18 mouse cellular contexts compared by ENCODE assay signal in genomic region chr4:151408246-151408645, GRCm38 (mm10).
DNase-seq lines count a peak whose midpoint lies in the region; ATAC-seq and TF ChIP-seq lines count a peak whose summit lies in the region.
"Had no signal": no experiment of that assay in that cellular context is flagged by ENCODE, and none has a peak within 500 bp of the region (broad histone marks: within the 10 kb centered on the region; RNA-seq: fewer than 3 reads in every experiment).

No protein-coding gene starts in this region.

- H3K4me3 ChIP-seq in midbrain, embryonic 11.5 days (ENCODE audit: low read depth, low read length), result no peak overlapping the region
- H3K4me3 ChIP-seq in midbrain, postnatal 0 days (ENCODE audit: low read depth, low read length), result no peak overlapping the region
- H3K4me3 ChIP-seq: forebrain, embryonic 10.5 days; forebrain, embryonic 13.5 days; hindbrain, embryonic 10.5 days; hindbrain, embryonic 13.5 days; intestine, embryonic 15.5 days had no signal

- no peaks in the 10 kb centered on the region; the same call in 1 of the 2 replicates for H3K27me3 ChIP-seq in midbrain, embryonic 11.5 days (ENCODE audit: control insufficient read depth, insufficient read depth, low read length)
- no peaks in the 10 kb centered on the region for H3K27me3 ChIP-seq in midbrain, postnatal 0 days (ENCODE audit: insufficient read depth, low read length)
- H3K27me3 ChIP-seq: hindbrain, embryonic 13.5 days; intestine, embryonic 15.5 days had no signal

- no peak overlapping the region for H3K27ac ChIP-seq in midbrain, embryonic 11.5 days (ENCODE audit: low read depth, low read length)
- no peak overlapping the region for H3K27ac ChIP-seq in midbrain, postnatal 0 days (ENCODE audit: low read depth, low read length)
- H3K27ac ChIP-seq: forebrain, embryonic 10.5 days; forebrain, embryonic 13.5 days; hindbrain, embryonic 10.5 days; hindbrain, embryonic 13.5 days; intestine, embryonic 15.5 days had no signal

- intact Hi-C loops in gastrocnemius, postnatal 14 days (cut with DNase I; ENCODE audit: low total_unique reads), result no loop called here
- intact Hi-C loops in heart, postnatal 10 days (cut with DNase I), result no loop called here

- no peaks in the 10 kb centered on the region for H3K36me3 ChIP-seq in midbrain, embryonic 11.5 days (ENCODE audit: control insufficient read depth, insufficient read depth, low read length)
- no peaks in the 10 kb centered on the region for H3K36me3 ChIP-seq in midbrain, postnatal 0 days (ENCODE audit: insufficient read depth, low read length)
- H3K36me3 ChIP-seq: forebrain, embryonic 10.5 days; hindbrain, embryonic 10.5 days; hindbrain, embryonic 13.5 days; intestine, embryonic 15.5 days had no signal

- no peak for TF ChIP-seq CTCF in midbrain, postnatal 0 days (IDR thresholded peaks at IDR 0.05)

- H3K4me2 ChIP-seq in midbrain, embryonic 11.5 days, result no peak overlapping the region
- no peak overlapping the region for H3K4me2 ChIP-seq in midbrain, postnatal 0 days (ENCODE audit: low read depth, low read length, poor library complexity, severe bottlenecking)
- H3K4me2 ChIP-seq: forebrain, embryonic 13.5 days; hindbrain, embryonic 13.5 days; intestine, embryonic 15.5 days had no signal

- H3K9ac ChIP-seq in midbrain, embryonic 11.5 days (ENCODE audit: low read length), result no peak overlapping the region
- H3K9ac ChIP-seq in midbrain, postnatal 0 days (replicated peaks; ENCODE audit: low read length, poor library complexity, severe bottlenecking), result no peak overlapping the region
- H3K9ac ChIP-seq: forebrain, embryonic 13.5 days; hindbrain, embryonic 13.5 days; intestine, embryonic 15.5 days had no signal

- ATAC-seq in midbrain, embryonic 11.5 days (ENCODE audit: low FRiP score), result no peak
- ATAC-seq in midbrain, postnatal 0 days (ENCODE audit: low FRiP score), result no peak
- ATAC-seq: CD4-positive, CD25-positive, alpha-beta regulatory T cell, adult 4 months; hindbrain, embryonic 16.5 days; intestine, embryonic 15.5 days had no signal

- H3K9me3 ChIP-seq in midbrain, embryonic 11.5 days (ENCODE audit: control insufficient read depth, low read length), result no peaks in the 10 kb centered on the region
- H3K9me3 ChIP-seq in midbrain, postnatal 0 days (ENCODE audit: low read length), result no peaks in the 10 kb centered on the region
- H3K9me3 ChIP-seq: hindbrain, embryonic 13.5 days; intestine, embryonic 15.5 days had no signal

- peak; percentile 30 for DNase-seq in gastrocnemius, postnatal 14 days
- no peak for DNase-seq in gastrocnemius, adult 8-10 months (ENCODE audit: low spot score in 2 of 2)
- peak; percentile 26 to 38 for DNase-seq in heart, postnatal 10 days
- DNase-seq in heart, adult 9 months (ENCODE audit: low spot score in 2 of 2), result no peak
- peak; percentile 44 for DNase-seq in midbrain, embryonic 11.5 days (ENCODE audit: low spot score, missing footprints)
- no peak for DNase-seq in midbrain, postnatal 0 days (ENCODE audit: low spot score)
- DNase-seq: adrenal gland, adult 2 months; adrenal gland, postnatal 14 days; cerebellum, adult 11 months; kidney, adult 11 months; kidney, adult 8-10 months had no signal

- peaks cover 12% of the 10 kb centered on the region for H3K4me1 ChIP-seq in midbrain, embryonic 11.5 days (ENCODE audit: control insufficient read depth, insufficient read depth, low read length)
- H3K4me1 ChIP-seq in midbrain, postnatal 0 days (ENCODE audit: insufficient read depth, low read length), result 0 out of 2 replicates have a peak, but pooled peaks cover 11% of the 10 kb centered on the region

- WGBS in midbrain, embryonic 11.5 days, result 89% methylated on average over 4 of the region's 4 CpGs
- WGBS in midbrain, postnatal 0 days, result 88% methylated on average over 4 of the region's 4 CpGs

Comparison
In these comparisons a context has a peak if more than half of its experiments do, and no peak if none do; other contexts are left out.
1. DNase-seq: peak in gastrocnemius, postnatal 14 days (single experiment), heart, postnatal 10 days (2 of 2) and midbrain, embryonic 11.5 days (single experiment); none in gastrocnemius, adult 8-10 months (0 of 2), heart, adult 9 months (0 of 2) and midbrain, postnatal 0 days (single experiment).